Mouse (Mus musculus) heart, adult 18-20 months (tissue): ENCODE measurements around the gene Hnrnpul1. TPM values are rescaled to one million over a fixed set of nuclear protein-coding genes. Genes with fewer than 3 reads are reported as not detected.
"Not testable (repeated sequence)": the region's sequence is repeated elsewhere in the genome, so short reads cannot be mapped to it uniquely, and the experiment has no call there.

Experiments used
- DNase-seq, 2 experiments: peaks; one replicate each; pipeline ENCODE4 v3.0.0; 2021 to 2022; ENCODE audit warnings: mixed read lengths in 1 of 2
- total RNA-seq, 2 experiments: library from RNA; stranded (reverse); gene quantifications; 2 replicates each; pipeline ENCODE4 v1.2.3; 2021

Gene Hnrnpul1
- total RNA-seq, 2 experiments from 2014 or later: 70.7 to 71.3 TPM

DNA sequence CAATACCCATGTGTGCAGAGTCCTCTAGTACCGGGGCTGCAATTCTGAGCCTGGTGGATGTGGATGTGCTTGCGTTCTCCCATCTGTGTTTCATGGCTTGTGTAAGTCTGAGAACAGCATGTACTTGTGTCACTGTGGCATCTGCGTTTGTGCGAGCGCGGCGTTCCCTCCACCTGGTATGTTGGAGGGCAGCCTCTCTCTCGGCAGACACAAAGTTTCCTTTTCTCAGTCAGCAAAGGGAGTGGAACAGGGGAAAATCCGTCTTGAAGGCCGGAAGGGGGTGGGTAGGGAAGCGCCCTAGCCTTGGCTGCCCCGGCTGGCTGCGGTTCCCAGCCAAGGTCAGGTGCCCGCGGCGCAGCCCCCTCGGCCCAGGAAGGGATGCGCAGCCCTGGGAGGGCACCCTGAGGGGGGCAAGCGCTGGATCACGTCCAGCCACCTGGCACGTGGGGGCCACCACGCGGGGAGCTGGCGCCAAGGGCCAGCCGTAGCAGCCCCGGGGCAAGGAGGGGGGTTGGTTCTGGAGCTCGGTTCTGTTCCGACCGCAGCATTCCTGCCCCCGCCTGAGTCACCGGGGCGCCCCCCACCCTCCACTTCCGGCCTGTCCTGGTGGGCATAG lies 26.9 kb upstream of the Hnrnpul1 start:
- peak; percentile 66 to 72 for DNase-seq

DNA sequence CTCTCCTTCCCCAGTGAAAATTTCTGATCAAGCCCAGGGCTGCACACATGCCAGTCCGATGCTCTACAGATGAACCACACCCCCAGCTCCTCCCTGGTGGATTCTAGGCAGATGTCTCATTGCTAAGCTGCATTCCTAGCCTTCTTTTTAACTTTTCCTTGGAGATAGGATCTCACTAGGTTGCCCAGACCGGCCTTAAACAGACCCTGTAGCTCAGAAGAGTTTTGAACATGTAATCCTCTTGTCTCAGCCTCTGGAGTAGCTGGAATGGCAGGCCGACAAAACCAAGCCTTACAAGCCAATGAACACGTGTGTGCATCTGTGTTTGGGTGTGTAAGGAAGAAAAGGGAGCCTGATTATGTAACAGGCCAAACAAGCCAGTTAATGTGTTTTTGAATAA lies 26.2 kb upstream of the Hnrnpul1 start:
- peak; percentile 55 to 60 for DNase-seq

DNA sequence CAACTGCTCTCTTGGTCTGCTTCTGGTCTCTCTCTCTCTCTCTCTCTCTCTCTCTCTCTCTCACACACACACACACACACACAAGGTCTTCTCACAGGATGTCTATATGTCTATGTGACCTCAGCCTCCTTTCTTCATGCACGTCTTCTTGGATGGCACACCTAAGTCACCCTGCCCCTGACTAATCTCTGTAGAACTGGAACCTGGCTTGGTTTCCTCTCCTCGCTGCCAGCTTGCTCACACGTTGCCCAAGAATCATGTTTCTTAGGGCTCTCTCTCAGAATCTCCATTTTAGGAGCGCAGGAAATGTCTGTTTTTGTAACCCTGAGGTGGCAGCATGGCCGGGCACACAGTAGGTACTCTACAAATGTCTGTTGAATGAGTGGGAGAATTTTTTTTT lies 25.5 kb upstream of the Hnrnpul1 start:
- DNase-seq: no peak

DNA sequence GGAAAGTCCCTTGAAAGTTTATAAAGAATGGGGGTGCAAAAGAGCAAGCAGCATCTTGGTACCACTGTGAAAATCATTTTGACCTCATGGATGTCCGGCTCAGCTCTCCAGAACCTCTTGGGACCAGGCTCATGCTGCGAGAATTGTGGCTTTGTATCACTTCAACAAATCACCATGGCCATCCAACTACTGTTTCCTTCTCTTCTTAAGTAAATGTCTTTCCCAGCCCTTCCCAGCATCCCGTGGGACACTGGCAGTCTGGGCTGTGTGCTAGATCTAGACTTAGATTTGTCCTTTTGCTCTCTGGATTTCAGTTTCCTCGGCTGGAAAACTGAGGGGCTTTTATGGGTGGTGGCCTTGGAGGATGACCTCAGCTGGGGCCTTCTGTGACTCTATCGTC lies 13.7 kb upstream of the Hnrnpul1 start:
- peak in 1 of 2 experiments; percentile 47 for DNase-seq

DNA sequence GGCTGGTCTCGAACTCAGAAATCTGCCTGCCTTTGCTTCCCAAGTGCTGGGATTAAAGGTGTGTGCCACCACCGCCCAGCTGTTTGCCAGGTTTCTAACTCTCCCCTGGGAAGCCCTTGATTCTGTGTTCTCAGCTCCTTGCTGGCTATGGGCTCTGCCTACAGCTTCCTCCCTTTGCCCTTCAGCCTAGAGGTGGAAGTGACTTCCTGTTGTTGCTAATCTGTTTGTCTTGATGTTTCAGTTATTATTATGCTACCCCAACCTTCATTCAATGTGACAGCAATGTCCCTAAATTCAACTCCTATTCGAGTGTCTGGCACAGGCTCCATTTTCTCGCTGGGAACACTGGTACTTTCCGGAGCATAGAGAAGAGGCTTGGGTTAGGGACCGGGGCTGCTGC lies 11.6 kb upstream of the Hnrnpul1 start:
- DNase-seq: no peak

DNA sequence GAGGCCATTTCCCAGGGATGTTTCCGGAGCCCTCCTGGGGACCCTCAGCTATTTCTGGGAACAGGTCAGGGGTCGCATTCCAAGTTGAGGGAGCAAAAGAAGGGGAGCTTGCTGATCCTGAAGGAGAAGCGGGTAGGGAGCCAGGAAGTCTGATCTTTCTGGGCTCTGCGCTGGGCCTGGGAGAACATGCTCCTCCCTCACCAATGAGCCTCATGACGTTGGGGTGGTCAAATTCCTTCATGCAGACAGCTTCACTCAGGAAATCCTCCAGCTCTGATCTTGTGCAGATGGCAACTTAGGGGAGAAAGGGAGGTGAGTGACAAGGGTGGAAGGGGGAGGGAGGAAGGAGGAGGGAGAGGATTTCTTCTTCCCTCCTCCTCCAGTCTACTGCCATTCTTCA lies 9.7 kb upstream of the Hnrnpul1 start:
- DNase-seq: no peak

DNA sequence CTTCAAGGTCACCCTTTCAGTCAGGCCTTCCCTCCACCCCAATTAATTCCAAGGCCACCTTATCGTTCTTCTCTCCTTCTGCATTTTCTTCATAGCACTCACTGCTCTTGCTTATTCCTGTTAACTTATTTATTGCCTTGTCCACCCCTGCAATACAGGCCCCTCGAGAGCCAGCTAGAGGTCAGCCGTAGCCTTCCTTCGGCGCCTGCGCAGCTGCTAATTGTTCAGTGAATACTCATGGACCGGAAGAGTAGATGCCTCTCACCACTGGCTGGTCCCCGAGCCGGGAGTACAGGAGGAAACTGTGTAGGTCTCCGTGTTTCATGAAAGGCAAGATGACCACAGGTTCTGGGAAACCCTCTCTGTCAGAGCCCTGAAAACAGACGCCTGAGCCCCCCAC lies 9.1 kb upstream of the Hnrnpul1 start:
- no peak for DNase-seq

DNA sequence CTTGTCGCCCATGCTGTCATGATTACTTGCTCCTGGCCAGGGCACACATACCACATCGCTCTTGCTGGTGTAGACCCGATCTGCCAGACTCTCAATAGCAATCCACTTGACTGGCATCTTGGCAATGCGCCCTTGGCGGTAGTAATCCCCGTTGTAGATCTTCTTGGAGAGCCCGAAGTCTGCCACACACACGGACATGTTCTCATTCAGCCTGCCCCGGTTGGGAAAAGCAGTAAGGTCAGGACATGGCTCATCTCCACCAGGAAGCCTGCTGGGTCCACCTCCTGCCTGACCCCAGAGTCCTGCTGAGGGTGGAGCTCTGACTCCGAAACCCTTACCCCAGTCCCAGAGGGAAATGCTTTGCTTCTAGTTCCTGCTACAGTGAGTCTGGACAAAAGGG lies 6.8 kb upstream of the Hnrnpul1 start:
- DNase-seq: peak; percentile 52 to 65

DNA sequence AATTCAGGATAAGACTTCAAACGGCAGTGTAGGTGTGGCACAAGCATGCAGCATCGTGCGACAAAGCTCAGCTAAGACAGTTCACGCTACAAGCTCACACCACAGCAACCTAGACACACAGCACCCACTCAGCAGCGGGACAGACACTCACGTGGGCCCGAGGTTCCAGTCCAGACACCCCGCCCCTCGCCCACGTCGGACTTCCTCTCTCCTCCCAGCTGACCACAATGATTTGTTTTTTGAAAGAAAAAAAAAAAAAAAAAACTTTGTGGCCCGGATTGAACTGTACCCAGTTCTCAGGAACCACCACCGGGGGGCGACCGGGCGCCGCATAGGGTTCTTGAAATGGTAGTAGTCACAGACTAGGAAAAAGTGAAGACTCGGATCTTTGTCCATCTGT lies 1.5 kb upstream of the Hnrnpul1 start:
- peak; percentile 94 to 96 for DNase-seq

DNA sequence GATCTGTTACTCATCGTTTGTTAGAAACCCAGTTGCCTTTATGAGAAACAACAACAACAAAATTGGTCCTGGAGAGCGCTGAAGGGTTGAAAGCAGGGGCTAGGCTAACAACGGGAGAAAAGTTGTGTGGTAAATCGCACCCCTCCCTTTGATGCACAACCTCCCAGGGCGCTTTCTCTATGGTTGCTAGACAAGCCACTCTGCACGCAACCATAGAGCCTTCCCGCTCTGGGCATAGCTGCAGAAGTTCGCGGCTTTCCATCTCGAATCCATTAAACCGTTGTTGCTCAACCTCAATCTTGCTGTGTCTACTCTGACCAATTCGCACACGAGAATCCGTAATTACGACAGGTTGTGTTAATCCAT lies 894 bp upstream of the Hnrnpul1 start:
- no peak for DNase-seq

DNA sequence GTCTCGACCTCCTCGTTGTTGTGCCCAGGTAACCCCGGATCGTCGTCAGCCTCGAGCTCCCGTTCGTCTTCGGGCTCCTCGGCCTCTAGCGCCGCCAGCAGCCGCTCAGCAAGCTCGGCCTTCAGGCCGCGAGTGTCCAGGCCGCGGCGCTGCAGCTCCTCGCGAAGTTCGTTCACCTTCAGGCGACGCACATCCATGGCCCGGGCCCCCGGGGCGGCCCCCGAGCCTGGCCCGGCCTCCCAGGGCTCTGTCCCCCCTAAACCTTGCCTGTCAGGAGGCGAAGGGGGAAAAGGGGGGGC lies 169 bp downstream of the Hnrnpul1 start:
- DNase-seq: no peak

DNA sequence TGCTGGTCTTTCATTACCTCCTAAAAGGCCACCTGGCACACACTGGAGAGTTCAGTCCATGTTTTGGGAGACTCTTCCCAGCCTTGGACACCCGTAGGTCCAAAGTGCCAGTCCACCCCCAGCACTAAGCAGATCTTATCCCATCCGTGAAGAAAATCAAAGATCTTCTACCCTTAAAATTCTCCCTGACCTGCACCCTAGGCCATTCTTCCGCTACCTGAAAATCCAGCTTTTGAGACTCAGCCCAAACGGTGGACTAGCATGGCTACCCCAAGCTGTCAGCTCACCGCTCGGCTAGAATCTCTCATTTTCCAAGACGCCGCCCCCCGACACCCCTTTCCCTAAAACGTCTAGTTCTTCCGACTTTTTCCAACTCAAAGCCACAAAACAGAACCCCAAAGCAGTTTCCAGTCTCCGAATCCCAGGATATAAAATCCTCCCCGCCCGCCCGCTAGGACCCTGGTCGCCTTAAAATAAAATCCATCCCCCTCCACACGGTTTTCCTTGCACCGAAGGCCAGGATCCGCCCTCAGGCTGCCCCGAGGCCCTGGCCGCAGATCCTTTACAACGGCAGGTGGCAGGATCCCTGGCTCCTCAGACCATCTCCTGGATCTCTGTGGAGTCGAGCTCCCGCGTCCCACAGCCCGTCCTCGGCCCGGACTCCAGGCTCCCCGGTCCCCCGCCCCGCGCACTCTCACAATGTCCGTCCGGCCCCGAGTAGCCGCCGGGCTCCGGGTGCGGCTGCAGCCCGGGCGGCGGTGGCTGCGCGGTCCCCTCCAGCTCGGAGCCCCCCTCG lies 716 bp downstream of the Hnrnpul1 start:
- DNase-seq: no peak

DNA sequence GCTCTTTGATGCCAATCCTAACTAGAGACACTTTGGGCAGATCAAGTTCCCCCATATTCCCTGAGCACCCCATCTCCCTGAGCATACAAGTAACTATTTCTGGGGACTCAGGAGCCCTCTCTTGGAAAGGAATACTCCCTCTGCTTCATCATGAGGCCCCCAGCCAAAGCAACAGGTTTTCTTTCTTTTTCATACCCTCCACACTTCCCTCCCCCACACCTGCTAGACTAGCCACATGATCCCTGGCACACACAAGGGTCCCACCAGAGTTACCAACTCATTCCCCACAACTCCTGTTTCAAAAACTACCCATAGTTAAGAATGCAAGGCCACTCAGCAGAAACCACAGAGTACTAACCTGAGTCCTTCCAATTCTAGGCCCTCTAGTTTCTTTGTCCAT lies 1.5 kb downstream of the Hnrnpul1 start:
- no peak for DNase-seq

DNA sequence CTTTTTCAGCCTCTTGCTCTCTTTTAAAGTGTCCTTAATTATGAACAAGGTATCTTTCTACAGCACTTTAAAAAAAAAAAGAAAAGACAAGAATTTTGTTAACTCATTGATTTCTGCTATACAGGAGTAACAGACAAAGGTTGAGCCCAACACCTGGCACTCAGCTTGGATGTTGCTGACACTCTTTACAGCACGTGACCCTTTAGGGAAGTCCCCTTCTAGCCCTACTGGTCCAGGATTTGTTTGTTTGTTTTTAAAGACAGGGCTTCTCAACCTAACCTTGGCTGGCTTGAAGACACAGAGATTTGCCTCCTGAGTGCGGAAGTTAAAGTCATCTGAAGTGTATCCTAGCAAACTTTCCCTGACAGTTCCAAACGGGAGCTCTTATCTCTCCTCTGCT lies 7.7 kb downstream of the Hnrnpul1 start:
- no peak for DNase-seq

DNA sequence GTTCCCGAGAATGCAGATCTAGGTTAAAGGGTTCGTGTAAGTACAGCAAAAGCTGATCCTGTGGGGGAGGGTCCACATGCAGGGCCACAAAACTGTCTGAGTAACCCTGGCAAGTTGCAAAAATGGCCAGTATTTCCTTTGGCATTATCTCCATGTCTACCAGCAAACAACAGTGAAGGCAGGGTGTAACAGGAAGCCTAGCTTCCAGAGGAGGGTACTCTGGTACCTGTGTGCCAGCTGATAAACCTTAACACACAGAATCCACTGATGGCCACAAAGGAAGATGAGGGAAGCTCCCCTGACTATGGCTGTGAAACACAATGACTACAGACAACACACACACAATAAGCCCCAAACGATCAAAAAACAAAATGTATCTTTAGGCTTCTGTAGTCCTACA lies 16.3 kb downstream of the Hnrnpul1 start:
- DNase-seq: no peak

DNA sequence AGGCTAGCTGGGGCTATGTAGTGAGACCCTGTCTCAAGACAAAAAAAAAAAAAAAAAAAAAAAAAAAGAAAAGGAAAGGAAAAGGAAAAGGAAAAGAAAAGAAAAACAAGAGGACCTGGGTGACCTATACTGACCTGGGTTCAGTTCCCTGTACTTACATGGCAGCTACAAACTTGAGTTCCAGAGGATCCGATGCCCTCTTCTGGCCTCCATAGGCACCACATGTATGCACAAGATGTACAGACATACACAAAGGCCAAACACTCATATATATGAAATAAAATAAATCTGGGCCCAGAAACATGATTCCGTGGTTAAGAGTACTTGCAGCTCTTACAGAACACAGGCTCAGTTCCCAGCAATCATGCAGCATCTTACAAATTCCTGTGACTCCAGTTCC lies 17.6 kb downstream of the Hnrnpul1 start:
- no peak for DNase-seq

DNA sequence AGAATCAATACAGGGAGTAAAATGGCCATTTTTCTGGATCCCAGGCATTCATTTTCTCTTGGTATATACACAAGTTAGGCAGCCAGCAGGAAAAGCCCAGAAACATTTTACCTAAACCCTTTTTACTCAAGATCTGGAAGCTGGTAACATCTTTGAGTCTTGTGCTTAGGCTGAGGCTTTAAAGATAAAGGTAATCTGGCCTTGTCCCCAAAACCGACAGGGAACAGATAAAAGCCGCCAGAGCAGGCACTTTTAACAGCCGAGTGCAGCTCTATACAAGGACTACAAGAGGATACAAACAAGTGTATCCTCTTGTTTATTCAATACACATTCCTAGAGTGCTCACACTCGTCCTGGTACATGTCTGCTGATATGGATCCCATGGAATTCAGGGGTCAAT lies 19.6 kb downstream of the Hnrnpul1 start:
- no peak for DNase-seq

DNA sequence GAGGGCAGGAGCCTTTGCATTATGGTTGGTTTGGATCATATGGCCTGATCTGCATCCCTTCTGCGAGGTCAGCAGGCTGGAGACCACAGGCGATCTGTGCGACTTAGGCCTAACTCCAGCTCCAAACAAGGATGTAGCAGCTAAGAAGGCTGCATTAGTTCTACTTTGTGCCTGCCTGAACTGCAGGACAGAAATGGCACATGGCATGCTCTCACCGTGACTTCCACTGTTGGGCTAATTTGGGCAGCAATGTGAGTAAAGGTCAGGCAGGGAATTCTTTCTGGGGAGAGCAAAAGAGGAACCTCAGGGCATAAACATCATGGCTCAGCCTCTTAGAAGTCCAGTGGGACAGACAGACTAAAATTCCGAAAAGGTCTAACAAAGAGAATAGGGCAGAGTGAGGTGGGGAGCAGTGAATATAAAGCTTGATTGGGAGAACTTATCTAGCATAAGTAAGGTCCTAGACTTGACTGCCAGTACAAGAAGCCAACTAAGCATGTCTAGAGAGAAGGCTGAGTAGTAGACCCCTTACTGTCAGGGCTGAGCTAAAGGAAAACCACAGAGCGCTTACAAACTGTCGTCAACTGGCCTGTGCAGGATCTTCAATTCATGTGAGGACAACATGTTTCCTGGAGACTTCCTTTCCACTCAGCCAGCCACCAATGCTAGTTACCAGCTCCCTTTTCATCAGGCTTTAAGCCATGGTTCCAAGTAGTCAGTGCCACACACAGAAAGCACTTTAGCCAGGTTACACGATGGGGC lies 23.1 kb downstream of the Hnrnpul1 start:
- peak; percentile 39 to 53 for DNase-seq

DNA sequence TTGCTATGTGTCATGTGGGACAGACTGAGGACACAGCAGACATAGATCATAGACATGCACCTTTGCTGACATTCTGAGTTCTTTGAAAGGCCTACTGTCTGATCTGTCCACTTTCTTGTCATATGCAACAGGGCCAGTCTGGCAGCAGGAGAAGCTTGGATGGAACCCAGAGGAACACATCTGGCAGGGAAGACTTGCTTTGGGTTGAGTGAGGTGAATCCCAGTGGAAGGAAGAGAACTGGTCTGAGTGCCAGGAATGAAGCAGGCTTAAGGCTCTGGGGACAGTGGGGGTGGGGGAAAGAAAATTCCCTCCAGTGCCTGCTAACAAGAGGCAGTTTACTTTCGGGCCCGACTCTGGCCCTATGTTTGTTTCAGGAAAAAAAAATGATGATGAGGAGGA lies 24.7 kb downstream of the Hnrnpul1 start:
- DNase-seq: peak; percentile 76 to 82

DNA sequence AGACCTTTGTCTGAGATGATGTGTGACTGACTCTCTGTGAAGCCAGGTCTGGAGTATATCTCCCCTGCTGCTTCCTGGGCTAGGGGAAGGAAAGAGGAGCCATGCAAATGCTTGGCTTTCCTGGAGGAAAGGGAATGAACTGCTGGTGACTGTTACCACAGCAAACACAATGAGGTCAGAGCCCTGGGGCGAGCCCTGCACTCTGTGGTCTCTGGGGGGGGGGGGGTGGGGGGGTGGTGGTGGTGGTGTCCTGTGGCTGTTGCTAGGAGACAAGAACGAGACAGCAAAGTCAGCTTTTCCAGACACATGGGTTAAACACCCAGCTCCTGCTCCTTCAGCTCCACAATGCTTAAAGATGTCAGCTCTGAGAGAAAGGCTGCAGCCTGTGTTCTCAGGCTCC lies 25.2 kb downstream of the Hnrnpul1 start:
- no peak for DNase-seq

DNA sequence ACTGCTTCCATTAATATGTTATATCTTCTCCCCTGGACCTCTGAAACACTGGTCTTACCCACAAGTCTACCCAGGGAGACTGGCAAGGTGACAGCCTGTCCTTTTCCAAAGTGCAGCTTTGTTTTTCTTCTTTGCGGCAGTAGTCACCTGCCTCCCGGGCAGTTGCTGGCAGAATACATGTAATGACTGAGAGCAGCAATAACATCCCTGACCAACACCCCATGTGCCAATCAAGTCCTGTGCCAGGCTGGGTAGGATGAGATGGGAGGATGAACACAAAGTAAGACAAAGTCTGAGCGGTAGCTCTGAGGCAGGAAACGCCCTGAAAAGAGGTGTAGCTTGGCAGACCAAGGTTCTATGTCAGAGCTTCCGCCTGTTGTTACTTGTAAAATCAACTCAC lies 26.8 kb downstream of the Hnrnpul1 start:
- no peak for DNase-seq

DNA sequence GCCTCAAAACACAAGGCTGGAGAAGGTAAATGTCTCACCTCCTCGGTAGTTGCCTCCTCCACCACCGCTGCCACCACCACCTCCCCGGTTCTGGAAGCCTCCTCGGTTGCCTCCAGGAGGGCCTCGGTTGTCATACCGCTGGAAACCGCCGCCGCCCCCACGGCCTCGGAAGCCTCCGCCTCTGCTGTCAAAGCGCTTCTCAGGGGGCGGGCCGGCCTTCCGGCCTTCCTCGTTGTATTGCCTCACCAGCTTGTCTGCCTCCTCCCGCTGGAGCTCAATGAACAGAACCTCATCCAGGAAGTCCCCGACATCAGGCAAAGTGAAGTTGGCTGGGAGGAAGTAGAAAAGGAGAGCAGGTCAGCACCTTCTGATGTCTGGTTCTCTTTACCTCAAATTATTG lies 28.7 kb downstream of the Hnrnpul1 start:
- no peak for DNase-seq

DNA sequence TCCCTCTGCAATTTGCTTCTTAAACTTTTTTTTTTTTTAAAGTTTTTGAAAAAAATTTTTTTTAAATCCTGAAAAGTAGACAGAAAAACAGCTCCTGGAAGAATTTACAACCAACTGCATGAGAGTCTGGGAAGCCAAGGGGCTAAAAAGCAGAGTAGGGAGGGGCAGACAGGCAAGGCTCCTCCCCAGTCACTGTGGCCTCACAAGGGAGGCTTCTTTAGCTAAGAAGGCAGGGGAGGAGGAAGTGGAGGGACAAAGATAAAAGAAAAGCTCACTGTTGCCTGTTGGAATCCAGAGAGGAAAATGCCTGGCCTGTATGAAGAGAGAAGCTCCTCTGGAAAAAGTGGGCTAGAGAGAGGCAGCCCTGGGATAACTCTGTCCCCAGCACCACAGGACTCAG lies 32.8 kb downstream of the Hnrnpul1 start:
- DNase-seq: not testable (repeated sequence)

DNA sequence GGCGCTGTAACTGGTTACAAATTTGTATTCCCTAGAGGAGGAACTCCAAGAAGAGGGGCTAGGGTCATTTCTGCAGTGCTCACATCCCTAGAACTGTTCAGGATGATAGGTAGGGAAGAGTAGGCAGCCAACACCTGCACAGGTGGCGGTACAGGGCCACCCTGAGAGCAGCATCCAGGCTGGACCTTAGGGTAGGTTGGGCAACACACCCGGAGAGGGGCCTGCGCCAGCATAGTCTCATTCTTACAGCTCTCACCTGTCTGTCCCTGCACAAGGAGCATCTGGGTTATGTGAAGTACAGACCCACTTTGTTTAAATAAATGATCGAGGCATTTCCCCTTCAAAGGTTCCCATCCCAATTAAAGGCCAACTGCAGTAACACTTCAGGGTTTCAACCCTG lies 33.8 kb downstream of the Hnrnpul1 start:
- DNase-seq: no peak
